Mouse (Mus musculus) CH12.LX (cell line): ENCODE results near the gene Ociad1. TPM values are rescaled to one million over a fixed set of nuclear protein-coding genes. Genes with fewer than 3 reads are reported as not detected.
A peak's percentile ranks its signal among the peaks of the same experiment; 100 is the strongest.

Experiments used
- DNase-seq: peaks from one replicate; pipeline ENCODE4 v3.0.0-alpha.2; 2013; ENCODE audit errors: extremely low read depth
- H3K27ac ChIP-seq: 2 replicates; pipeline ENCODE4 v1.5.1; 2012; ENCODE audit warnings: low read depth, mild to moderate bottlenecking, control low read depth, moderate library complexity; ENCODE audit not compliant: insufficient read depth
- H3K27me3 ChIP-seq: replicated peaks from 2 replicates; pipeline ENCODE3; 2012; ENCODE audit warnings: inconsistent platforms
- H3K36me3 ChIP-seq, 2 experiments: replicated peaks in 1 of 2; 2 replicates each; pipeline versions ENCODE3 to v1.6.1; 2012; ENCODE audit warnings: inconsistent platforms in 1 of 2, low read length in 1 of 2, mild to moderate bottlenecking in 1 of 2, mixed read lengths in 1 of 2, moderate library complexity in 1 of 2; ENCODE audit not compliant: control insufficient read depth in 1 of 2, insufficient read depth in 1 of 2
- H3K4me1 ChIP-seq, 2 experiments: 2 replicates each; pipeline ENCODE4 v1.6.1; 2012; ENCODE audit warnings: inconsistent platforms in 1 of 2, moderate library complexity in 1 of 2; ENCODE audit not compliant: insufficient read depth in 2 of 2, control insufficient read depth in 1 of 2
- H3K4me2 ChIP-seq: 2 replicates; pipeline ENCODE4 v1.6.1; 2012; ENCODE audit warnings: low read depth, mild to moderate bottlenecking, control low read depth; ENCODE audit not compliant: poor library complexity, insufficient read depth, severe bottlenecking
- H3K4me3 ChIP-seq, 3 experiments: fragments of 150-350 bp in 1 of 3; sonication (generic) in 1 of 3; replicated peaks in 1 of 3; 2 replicates each; pipeline versions ENCODE3 to v1.5.1; 2011 to 2012; ENCODE audit warnings: low read depth in 2 of 3, low read length in 2 of 3, mild to moderate bottlenecking in 2 of 3, moderate library complexity in 2 of 3, control low read depth in 1 of 3, improper control_type of control experiment in 1 of 3, inconsistent platforms in 1 of 3, mixed read lengths in 1 of 3; ENCODE audit not compliant: poor library complexity in 1 of 3
- H3K79me2 ChIP-seq: replicated peaks from 2 replicates; pipeline ENCODE4 v1.6.1; 2012; ENCODE audit warnings: mild to moderate bottlenecking, moderate library complexity; ENCODE audit not compliant: control insufficient read depth, poor library complexity, insufficient read depth, severe bottlenecking; ENCODE audit errors: extremely low read depth
- H3K9ac ChIP-seq: 2 replicates; pipeline ENCODE4 v1.6.1; 2012; ENCODE audit warnings: low read depth, mild to moderate bottlenecking, control low read depth, moderate library complexity; ENCODE audit not compliant: insufficient read depth
- H3K9me3 ChIP-seq: replicated peaks from 2 replicates; pipeline ENCODE3; 2012; ENCODE audit warnings: low read length, inconsistent platforms, mixed read lengths
- BHLHE40 ChIP-seq: IDR thresholded peaks from 2 replicates; pipeline ENCODE4 v1.6.1; 2011; ENCODE audit warnings: mild to moderate bottlenecking, low read depth, low read length, improper control_type of control experiment
- ETS1 ChIP-seq: conservative IDR thresholded peaks from 2 replicates; pipeline ENCODE4 v1.6.1; 2012; ENCODE audit warnings: low read depth, mild to moderate bottlenecking, inconsistent platforms, low read length, improper control_type of control experiment, moderate library complexity
- GABPA ChIP-seq: IDR thresholded peaks from 2 replicates; pipeline ENCODE4 v1.6.1; 2012; ENCODE audit warnings: low read depth, low read length, improper control_type of control experiment, inconsistent platforms; ENCODE audit not compliant: insufficient replicate concordance
- JUND ChIP-seq: conservative IDR thresholded peaks from 2 replicates; pipeline ENCODE4 v1.6.1; 2011; ENCODE audit warnings: low read depth, low read length, improper control_type of control experiment
- MAZ ChIP-seq: IDR thresholded peaks from 2 replicates; pipeline ENCODE4 v1.6.1; 2012; ENCODE audit warnings: low read depth, mild to moderate bottlenecking, inconsistent platforms, low read length, improper control_type of control experiment, moderate library complexity
- MEF2A ChIP-seq: IDR thresholded peaks from 2 replicates; pipeline ENCODE4 v1.6.1; 2014; ENCODE audit warnings: low read depth, mild to moderate bottlenecking, inconsistent platforms, low read length, improper control_type of control experiment, borderline replicate concordance
- PAX5 ChIP-seq: IDR thresholded peaks from 2 replicates; pipeline ENCODE4 v1.6.1; 2012; ENCODE audit warnings: low read length, inconsistent platforms, mixed read lengths
- RAD21 ChIP-seq: IDR thresholded peaks from 2 replicates; pipeline ENCODE4 v1.6.1; 2011; ENCODE audit warnings: low read depth, mild to moderate bottlenecking, low read length, improper control_type of control experiment, moderate library complexity
- SMC3 ChIP-seq: IDR thresholded peaks from 2 replicates; pipeline ENCODE4 v1.6.1; 2011; ENCODE audit warnings: low read depth, low read length, improper control_type of control experiment
- TBP ChIP-seq: conservative IDR thresholded peaks from 2 replicates; pipeline ENCODE4 v1.6.1; 2011; ENCODE audit warnings: low read depth, low read length, improper control_type of control experiment
- TCF12 ChIP-seq: IDR thresholded peaks from 2 replicates; pipeline ENCODE4 v1.6.1; 2014; ENCODE audit warnings: low read depth, mild to moderate bottlenecking, inconsistent platforms, low read length, improper control_type of control experiment
- UBTF ChIP-seq: IDR thresholded peaks from 2 replicates; pipeline ENCODE4 v1.6.1; 2012; ENCODE audit warnings: low read depth, mild to moderate bottlenecking, inconsistent platforms, low read length, improper control_type of control experiment, moderate library complexity
- ZC3H11A ChIP-seq: IDR thresholded peaks from 2 replicates; pipeline ENCODE4 v1.6.1; 2012; ENCODE audit warnings: low read depth, mild to moderate bottlenecking, inconsistent platforms, low read length, improper control_type of control experiment
- ZMIZ1 ChIP-seq: IDR thresholded peaks from 2 replicates; pipeline ENCODE4 v1.6.1; 2012; ENCODE audit warnings: low read depth, mild to moderate bottlenecking, inconsistent platforms, low read length, improper control_type of control experiment
- dilution Hi-C: fragments of 300-500 bp; cut with MboI; formaldehyde crosslinking; loops from 2 replicates; pipeline ENCODE4 v1.14.3; 2020; ENCODE audit warnings: low sequenced_read_pairs; ENCODE audit not compliant: extremely low pct_unique_long_range_greater_than_20kb, extremely low pct_ligation_motif_present
- in situ Hi-C: fragments of 300-500 bp; cut with MboI; formaldehyde crosslinking; loops from 3 replicates; pipeline ENCODE4 v1.14.3; 2019; ENCODE audit warnings: low sequenced_read_pairs, low pct_ligation_motif_present, low pct_unique_long_range_greater_than_20kb, mixed read lengths
- polyA plus RNA-seq: library from polyadenylated mRNA; unstranded; fragments of >175 nt; gene quantifications from 2 replicates; pipeline ENCODE4 v1.2.1, GENCODE M21; 2012; ENCODE audit warnings: low read depth; ENCODE audit not compliant: insufficient read length
- total RNA-seq, 2 experiments: library from RNA; depleted of rRNA; stranded (reverse); fragments of 300-350 nt in 1 of 2; fragments of >200 nt in 1 of 2; gene quantifications; 2 replicates each; pipeline ENCODE4 v1.2.3; 2012 to 2014

Ociad1 gene
- total and polyA plus RNA-seq, 3 experiments: 153 to 329 (median 292) TPM

- TF ChIP-seq MAZ (peak; percentile 58; the same call in 1 of the 2 replicates), ETS1 (peak; percentile 79), ZMIZ1 (no peak), TBP (0 out of 2 replicates have a peak, but pooled peaks have one; percentile 36)
Observed at GRCm38 (mm10) chr5:73345254-73345653, 52.7 kb downstream of the Ociad1 start (continued).

- no peaks in the 10 kb centered on the region for H3K36me3 ChIP-seq
- in situ Hi-C loops (no loop called here), dilution Hi-C loops (no loop called here)
- H3K79me2 ChIP-seq: no peaks in the 10 kb centered on the region
- H3K4me3 ChIP-seq: no peak overlapping the region
- H3K9me3 ChIP-seq: no peaks in the 10 kb centered on the region
- TF ChIP-seq PAX5 (no peak), ETS1 (no peak), GABPA (no peak), ZMIZ1 (no peak), RAD21 (no peak), TCF12 (no peak), UBTF (no peak), JUND (no peak), ZC3H11A (no peak), MEF2A (no peak), BHLHE40 (no peak), SMC3 (no peak)
- no peak overlapping the region for H3K9ac ChIP-seq
- H3K4me2 ChIP-seq: no peak overlapping the region
- peaks cover 7 to 17% of the 10 kb centered on the region in 2 experiments for H3K4me1 ChIP-seq
- H3K27ac ChIP-seq: no peak overlapping the region
- H3K27me3 ChIP-seq: no peaks in the 10 kb centered on the region
- DNase-seq: no peak
Observed at GRCm38 (mm10) chr5:73349514-73349913, 56.9 kb downstream of the Ociad1 start.

GRCm38 (mm10) chr5:73351796-73352195, 59.2 kb downstream of the Ociad1 start:
- no peak overlapping the region for H3K27ac ChIP-seq
- H3K4me3 ChIP-seq: no peak overlapping the region
- H3K9me3 ChIP-seq: no peaks in the 10 kb centered on the region
- no peaks in the 10 kb centered on the region for H3K27me3 ChIP-seq
- no peak for DNase-seq
- in situ Hi-C loops (no loop called here), dilution Hi-C loops (no loop called here)
- H3K4me1 ChIP-seq: 0 out of 4 replicates have a peak, but pooled peaks cover 0 to 3% of the 10 kb centered on the region in 2 experiments
- H3K4me2 ChIP-seq: no peak overlapping the region
- TF ChIP-seq ZC3H11A: no peak
- H3K79me2 ChIP-seq: no peaks in the 10 kb centered on the region
- H3K36me3 ChIP-seq: no peaks in the 10 kb centered on the region
- H3K9ac ChIP-seq: no peak overlapping the region
